Mouse (Mus musculus) cerebellum, adult 18-20 months (tissue): ENCODE measurements around the gene Abhd8.
"Not testable (repeated sequence)": the region's sequence is repeated elsewhere in the genome, so short reads cannot be mapped to it uniquely, and the experiment has no call there.

ENCODE experiments used
- DNase-seq, 2 experiments: peaks; one replicate each; pipeline ENCODE4 v3.0.0; 2021

The Abhd8 gene

GRCm38 (mm10) chr8:71457659-71458270, 5.7 kb downstream of the Abhd8 start:
- DNase-seq: peak in 1 of 2 experiments; percentile 16

GRCm38 (mm10) chr8:71456906-71457305, 6.5 kb downstream of the Abhd8 start:
- DNase-seq: peak; percentile 29 to 31

- DNase-seq: no peak
These were observed 8.8 kb downstream of the Abhd8 start for GRCm38 (mm10) chr8:71454668-71455067.

GRCm38 (mm10) chr8:71452669-71453068, 10.8 kb downstream of the Abhd8 start:
- no peak for DNase-seq

GRCm38 (mm10) chr8:71451777-71452176, 11.7 kb downstream of the Abhd8 start:
- DNase-seq: no peak

GRCm38 (mm10) chr8:71451337-71451736, 12.1 kb downstream of the Abhd8 start:
- no peak for DNase-seq

- no peak for DNase-seq
These were observed 18.4 kb downstream of the Abhd8 start for GRCm38 (mm10) chr8:71445096-71445495.

- DNase-seq: peak; percentile 60 to 65
These were observed 22.1 kb downstream of the Abhd8 start for GRCm38 (mm10) chr8:71441404-71441803.

GRCm38 (mm10) chr8:71437041-71437440, 26.4 kb downstream of the Abhd8 start:
- no peak for DNase-seq

GRCm38 (mm10) chr8:71432935-71433334, 30.5 kb downstream of the Abhd8 start:
- DNase-seq: not testable (repeated sequence)

- no peak for DNase-seq
These were observed 41.3 kb downstream of the Abhd8 start for GRCm38 (mm10) chr8:71422121-71422520.

- DNase-seq: no peak
These were observed 51.8 kb downstream of the Abhd8 start for GRCm38 (mm10) chr8:71411535-71412273.

- no peak for DNase-seq
These were observed 55.2 kb downstream of the Abhd8 start for GRCm38 (mm10) chr8:71408231-71408630.

- DNase-seq: no peak
These were observed 56.0 kb downstream of the Abhd8 start for GRCm38 (mm10) chr8:71407441-71407840.
